Mouse (Mus musculus) fat pad, adult 2 months (tissue): ENCODE measurements around the gene Nfya.

Source experiments
- DNase-seq: peaks from one replicate; pipeline ENCODE4 v3.0.0-alpha.2; 2011; ENCODE audit warnings: low read depth, low spot score; ENCODE audit errors: extremely low read depth

Nfya gene

GRCm38 (mm10) chr17:48346834-48347233, 62.9 kb downstream of the Nfya start:
- DNase-seq: no peak

GRCm38 (mm10) chr17:48346231-48346630, 63.5 kb downstream of the Nfya start, which contains the start of gene Trem2:
Gene Trem2, plus strand, starts transcription at chr17:48346401.
- no peak for DNase-seq

GRCm38 (mm10) chr17:48345824-48346223, 63.9 kb downstream of the Nfya start:
- no peak for DNase-seq

- DNase-seq: no peak
Measured at GRCm38 (mm10) chr17:48343065-48343464, 66.6 kb downstream of the Nfya start.

- no peak for DNase-seq
Measured at GRCm38 (mm10) chr17:48341947-48342346, 67.8 kb downstream of the Nfya start.

- DNase-seq: no peak
Measured at GRCm38 (mm10) chr17:48340267-48340666, 69.4 kb downstream of the Nfya start.
